ENCODE assay signal across 21 mouse cellular contexts in the genomic region with DNA sequence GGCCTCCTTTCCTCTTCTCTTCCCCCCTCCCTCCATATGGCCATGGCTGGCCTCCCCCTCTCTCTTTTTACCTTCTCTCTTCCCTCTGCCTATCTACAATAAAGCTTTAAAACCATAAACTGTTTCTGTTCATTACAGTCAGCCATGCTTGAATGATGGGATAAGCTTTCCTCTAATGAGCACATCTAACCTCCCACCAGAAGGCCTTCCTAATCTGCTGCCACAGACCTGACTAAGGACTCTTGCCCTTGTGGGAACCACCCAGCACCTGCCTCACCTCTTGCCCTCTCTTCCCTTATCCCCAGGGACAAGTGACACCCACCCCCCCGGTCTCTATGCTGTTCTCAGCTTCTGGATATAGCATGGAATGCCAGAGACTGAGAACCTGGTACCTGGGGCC.
"Had no signal": no experiment of that assay in that cellular context is flagged by ENCODE, and none has a peak within 500 bp of the region (broad histone marks: within the 10 kb centered on the region; RNA-seq: fewer than 3 reads in every experiment).

No protein-coding gene starts in this region.

- H3K4me2 ChIP-seq: limb, embryonic 12.5 days; limb, embryonic 15.5 days; liver, embryonic 11.5 days; lung, embryonic 14.5 days; midbrain, embryonic 15.5 days; neural tube, embryonic 13.5 days; stomach, embryonic 15.5 days had no signal

- H3K4me1 ChIP-seq: limb, embryonic 12.5 days; limb, embryonic 15.5 days; midbrain, embryonic 15.5 days; neural tube, embryonic 13.5 days; stomach, embryonic 15.5 days had no signal

- H3K27me3 ChIP-seq: limb, embryonic 12.5 days; limb, embryonic 15.5 days; midbrain, embryonic 15.5 days; neural tube, embryonic 13.5 days; stomach, embryonic 15.5 days had no signal

- ATAC-seq: liver, postnatal 0 days; lung, postnatal 0 days; midbrain, embryonic 15.5 days had no signal

- H3K27ac ChIP-seq: limb, embryonic 12.5 days; limb, embryonic 15.5 days; liver, embryonic 14.5 days; macrophage; midbrain, embryonic 15.5 days; neural tube, embryonic 13.5 days; stomach, embryonic 15.5 days had no signal

- H3K36me3 ChIP-seq: limb, embryonic 12.5 days; limb, embryonic 15.5 days; midbrain, embryonic 15.5 days; neural tube, embryonic 13.5 days; stomach, embryonic 15.5 days had no signal

- DNase-seq: kidney, adult 18-20 months; kidney, adult 9 months; kidney, postnatal 14 days; kidney, postnatal 4 days; left cerebral cortex, postnatal 4 days; liver, postnatal 0 days; lung, embryonic 14.5 days; right cerebral cortex, adult 18-20 months; right cerebral cortex, postnatal 14 days; right cerebral cortex, postnatal 4 days; thymus, postnatal 25 days had no signal

- H3K9ac ChIP-seq: limb, embryonic 12.5 days; limb, embryonic 15.5 days; liver, embryonic 14.5 days; liver, postnatal 0 days; lung, embryonic 14.5 days; midbrain, embryonic 15.5 days; neural tube, embryonic 13.5 days; stomach, embryonic 15.5 days had no signal

- H3K4me3 ChIP-seq: limb, embryonic 12.5 days; limb, embryonic 15.5 days; midbrain, embryonic 15.5 days; myocyte; neural tube, embryonic 13.5 days; stomach, embryonic 15.5 days had no signal

- H3K9me3 ChIP-seq: limb, embryonic 12.5 days; limb, embryonic 15.5 days; midbrain, embryonic 15.5 days; neural tube, embryonic 13.5 days; stomach, embryonic 15.5 days had no signal
